Comparison of ENCODE assay signal across 14 mouse cellular contexts in the genomic region with DNA sequence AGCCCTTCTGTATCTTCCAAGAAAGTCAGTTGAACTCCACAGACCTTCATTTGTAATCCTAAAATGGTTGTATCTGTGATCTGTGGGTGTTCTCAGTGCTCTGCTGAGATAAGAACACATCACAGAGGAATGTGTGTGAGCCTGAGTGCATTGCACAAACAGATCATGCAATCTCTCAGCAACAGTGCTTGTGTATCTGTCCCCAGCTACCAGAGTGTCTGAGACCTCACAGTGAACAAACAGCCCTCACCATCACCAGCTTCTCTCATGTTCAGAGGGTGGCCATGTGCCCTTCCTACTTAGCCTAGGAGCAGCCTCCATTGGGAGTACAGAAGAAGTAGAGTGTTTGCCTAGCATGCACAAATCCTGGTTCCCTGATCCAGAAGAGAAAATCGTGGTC.
"Had no signal": no experiment of that assay in that cellular context is flagged by ENCODE, and none has a peak within 500 bp of the region (broad histone marks: within the 10 kb centered on the region; RNA-seq: fewer than 3 reads in every experiment).

No protein-coding gene starts in this region.

- H3K27me3 ChIP-seq: limb, embryonic 13.5 days; liver, embryonic 15.5 days; midbrain, embryonic 13.5 days had no signal

- H3K9me3 ChIP-seq: limb, embryonic 10.5 days; limb, embryonic 13.5 days; liver, embryonic 15.5 days; midbrain, embryonic 10.5 days; midbrain, embryonic 13.5 days had no signal

- H3K27ac ChIP-seq: limb, embryonic 10.5 days; limb, embryonic 13.5 days; liver, embryonic 15.5 days; midbrain, embryonic 10.5 days; midbrain, embryonic 13.5 days had no signal

- H3K9ac ChIP-seq: limb, embryonic 13.5 days; liver, embryonic 15.5 days; midbrain, embryonic 13.5 days had no signal

- H3K4me3 ChIP-seq: limb, embryonic 10.5 days; limb, embryonic 13.5 days; liver, embryonic 15.5 days; midbrain, embryonic 10.5 days; midbrain, embryonic 13.5 days had no signal

- H3K36me3 ChIP-seq: limb, embryonic 10.5 days; limb, embryonic 13.5 days; liver, embryonic 15.5 days; midbrain, embryonic 10.5 days; midbrain, embryonic 13.5 days had no signal

- DNase-seq: kidney, adult 18-20 months; kidney, postnatal 14 days; kidney, postnatal 4 days; liver; lung, adult 2 months; lung, postnatal 14 days; lung, postnatal 4 days; thymus, adult 18-20 months; thymus, postnatal 4 days had no signal

- ATAC-seq: midbrain, embryonic 13.5 days had no signal

- H3K4me2 ChIP-seq: limb, embryonic 13.5 days; liver, embryonic 15.5 days; midbrain, embryonic 13.5 days had no signal

- H3K4me1 ChIP-seq: limb, embryonic 10.5 days; limb, embryonic 13.5 days; liver, embryonic 15.5 days; midbrain, embryonic 10.5 days had no signal
